Mouse (Mus musculus) lung, embryonic 15.5 days (tissue): ENCODE results near the gene Zfp971. TPM values are rescaled to one million over a fixed set of nuclear protein-coding genes. Genes with fewer than 3 reads are reported as not detected.
"Not testable (repeated sequence)": the region's sequence is repeated elsewhere in the genome, so short reads cannot be mapped to it uniquely, and the experiment has no call there.

Experiments used
- ATAC-seq: fragments of 200-750 bp; cut with Nextera tagmentation; 2 replicates; pipeline ENCODE4 v1.8.0; 2017; ENCODE audit warnings: moderate number of reproducible peaks, borderline replicate concordance; ENCODE audit not compliant: low FRiP score, low TSS enrichment; ENCODE audit errors: extremely low read depth
- H3K27ac ChIP-seq: fragments of 300-500 bp; sonication (generic); 2 replicates; pipeline ENCODE4 v1.5.1; 2015; ENCODE audit warnings: moderate library complexity, mild to moderate bottlenecking, inconsistent platforms
- H3K27me3 ChIP-seq: fragments of 300-500 bp; sonication (generic); 2 replicates; pipeline ENCODE4 v1.6.1; 2015; ENCODE audit warnings: inconsistent platforms
- H3K36me3 ChIP-seq: fragments of 300-500 bp; sonication (generic); 2 replicates; pipeline ENCODE4 v1.6.1; 2015; ENCODE audit warnings: inconsistent platforms
- H3K4me1 ChIP-seq: fragments of 300-500 bp; sonication (generic); 2 replicates; pipeline ENCODE4 v1.6.1; 2015; ENCODE audit warnings: inconsistent platforms
- H3K4me2 ChIP-seq: fragments of 300-500 bp; sonication (generic); 2 replicates; pipeline ENCODE4 v1.6.1; 2015; ENCODE audit warnings: inconsistent platforms, mild to moderate bottlenecking, moderate library complexity
- H3K4me3 ChIP-seq: fragments of 300-500 bp; sonication (generic); 2 replicates; pipeline ENCODE4 v1.5.1; 2015; ENCODE audit warnings: mild to moderate bottlenecking, inconsistent platforms
- H3K9ac ChIP-seq: fragments of 300-500 bp; sonication (generic); 2 replicates; pipeline ENCODE4 v1.6.1; 2015; ENCODE audit warnings: inconsistent platforms
- H3K9me3 ChIP-seq: fragments of 300-500 bp; sonication (generic); 2 replicates; pipeline ENCODE4 v1.6.1; 2016; ENCODE audit warnings: inconsistent platforms
- WGBS: fragments of 180-500 bp; shearing (Covaris S2); methylation state at CpG from one replicate; pipeline ENCODE4 v1.1.7; 2015; 5-methylcytosine and 5-hydroxymethylcytosine counted together
- polyA plus RNA-seq: library from polyadenylated mRNA; unstranded; fragments of >200 nt; fragmentation: Nextera tagmentation; extraction: Ambion mirVana; gene quantifications from 2 replicates; pipeline ENCODE4 v1.2.1, GENCODE M21; 2015

Gene Zfp971
- polyA plus RNA-seq = 12.1 and 15.1 TPM in 2 replicates

- not testable (repeated sequence) for ATAC-seq, H3K27ac ChIP-seq, H3K9me3 ChIP-seq, H3K27me3 ChIP-seq, H3K4me1 ChIP-seq, H3K36me3 ChIP-seq
- under 1% methylated on average over 14 of the region's 15 CpGs for WGBS
- H3K9ac ChIP-seq = peak within 1 kb of the TSS; percentile 64
- peak within 1 kb of the TSS; percentile 63 for H3K4me3 ChIP-seq
- peak within 1 kb of the TSS; percentile 56 for H3K4me2 ChIP-seq
These were observed at the start of gene Zfp971 for GRCm38 (mm10) chr2:178023011-178023611. TSS of gene Zfp971 (plus strand) at chr2:178023284.

DNA sequence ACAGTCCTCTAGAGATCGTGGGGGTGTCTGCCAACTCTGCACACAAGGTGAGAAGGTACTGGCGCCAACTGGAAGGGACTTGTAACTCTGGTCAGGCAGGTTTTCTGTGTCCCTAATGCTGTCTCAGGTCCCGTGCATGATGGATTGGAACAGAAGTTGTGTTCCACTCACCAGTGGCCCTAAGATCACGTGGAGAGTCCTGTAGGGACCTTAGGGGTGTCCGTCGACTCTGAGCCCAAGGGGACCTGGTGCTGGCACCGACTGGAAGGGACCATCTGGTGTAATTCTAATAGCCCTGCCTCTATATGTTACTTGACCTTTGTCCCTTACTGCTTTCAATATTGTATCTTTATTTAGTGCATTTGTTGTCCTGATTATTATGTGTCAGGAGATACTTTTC lies 48.3 kb upstream of the Zfp971 start:
- H3K27me3 ChIP-seq, H3K36me3 ChIP-seq, H3K4me3 ChIP-seq, H3K27ac ChIP-seq, H3K4me2 ChIP-seq, H3K9ac ChIP-seq, H3K9me3 ChIP-seq, H3K4me1 ChIP-seq, ATAC-seq: not testable (repeated sequence)
- 70% methylated on average over 6 of the region's 7 CpGs for WGBS

- H3K4me1 ChIP-seq, H3K9me3 ChIP-seq, H3K4me2 ChIP-seq, H3K4me3 ChIP-seq, ATAC-seq, H3K27me3 ChIP-seq, H3K27ac ChIP-seq, H3K9ac ChIP-seq, H3K36me3 ChIP-seq: not testable (repeated sequence)
- 75% methylated on average over 3 of the region's 3 CpGs for WGBS
These were observed 3.6 kb upstream of the Zfp971 start for GRCm38 (mm10) chr2:178019486-178019885.

DNA sequence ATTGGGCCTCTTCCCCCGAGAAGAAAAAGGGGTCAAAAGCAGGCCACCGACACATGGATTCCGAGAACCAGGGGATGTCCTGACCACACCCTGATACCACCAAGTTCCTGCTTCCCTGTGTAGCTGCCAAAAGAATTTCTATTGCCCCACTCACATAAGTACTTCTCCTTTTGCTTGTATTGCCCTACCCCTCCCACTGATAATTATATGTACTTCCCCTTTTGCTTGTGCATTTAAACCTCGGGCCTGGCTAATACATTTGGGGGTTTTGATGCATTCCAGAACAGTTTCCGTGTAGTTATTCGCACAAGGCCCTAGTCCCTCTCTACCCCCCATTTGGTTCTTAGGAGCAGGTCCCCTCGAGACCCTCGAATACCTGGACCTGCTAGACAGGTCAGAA lies 2.3 kb upstream of the Zfp971 start:
- H3K27me3 ChIP-seq, H3K4me3 ChIP-seq, H3K4me2 ChIP-seq, H3K9me3 ChIP-seq, H3K36me3 ChIP-seq, H3K4me1 ChIP-seq, H3K9ac ChIP-seq, ATAC-seq, H3K27ac ChIP-seq: not testable (repeated sequence)
- WGBS = 79% methylated on average over 8 of the region's 8 CpGs

DNA sequence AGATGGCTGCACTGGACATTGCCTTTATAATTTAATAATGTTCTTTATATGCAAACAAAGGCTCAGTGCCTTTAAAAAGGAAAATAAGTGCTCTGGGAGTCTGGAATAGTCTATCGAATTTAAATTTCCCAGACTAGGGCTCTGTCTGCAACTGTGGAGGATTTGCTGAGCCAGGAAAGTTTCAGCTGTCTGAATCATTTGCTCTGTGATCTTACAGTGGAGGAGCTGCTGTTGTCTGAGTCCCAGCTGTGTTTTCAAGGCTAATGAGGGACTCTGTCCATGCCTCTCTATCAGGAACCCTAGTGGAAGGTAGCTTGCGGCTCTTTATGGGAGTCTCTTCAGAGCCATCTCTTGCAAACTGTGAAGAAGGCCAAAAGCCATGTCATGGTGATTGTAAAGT lies 777 bp downstream of the Zfp971 start:
- not testable (repeated sequence) for ATAC-seq, H3K4me1 ChIP-seq, H3K36me3 ChIP-seq, H3K27me3 ChIP-seq, H3K27ac ChIP-seq, H3K9me3 ChIP-seq
- 8% methylated on average over 2 of the region's 2 CpGs for WGBS
- H3K4me3 ChIP-seq = peak overlapping the region; percentile 63
- H3K9ac ChIP-seq = peak overlapping the region; percentile 64
- peak overlapping the region; percentile 56 for H3K4me2 ChIP-seq

- not testable (repeated sequence) for H3K4me1 ChIP-seq, H3K9me3 ChIP-seq, H3K27me3 ChIP-seq, H3K4me2 ChIP-seq, H3K9ac ChIP-seq, H3K36me3 ChIP-seq, H3K4me3 ChIP-seq, ATAC-seq, H3K27ac ChIP-seq
- WGBS = 86% methylated on average over 3 of the region's 3 CpGs
These were observed 4.5 kb downstream of the Zfp971 start for GRCm38 (mm10) chr2:178027601-178028000.

DNA sequence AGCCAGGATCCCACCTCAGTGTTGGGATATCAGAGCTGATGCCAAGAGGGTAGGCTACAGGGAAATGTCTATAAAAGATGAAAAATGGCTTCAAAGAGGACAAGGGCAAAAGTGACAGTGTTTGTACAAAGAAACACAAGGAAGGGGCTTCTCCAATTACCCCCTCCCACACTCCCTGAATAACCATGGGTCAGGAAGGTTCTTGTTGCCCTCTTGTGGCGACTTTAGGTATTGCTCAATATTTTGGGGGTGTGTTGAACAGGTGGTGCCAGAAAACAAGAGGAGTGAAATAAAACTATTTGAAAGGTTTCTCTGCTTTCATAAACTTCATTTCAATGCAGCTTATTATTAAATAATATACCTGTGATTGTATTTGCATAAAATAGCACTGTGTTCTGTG lies 35.1 kb downstream of the Zfp971 start:
- Histone ChIP-seq H3K27me3 (no peaks in the 10 kb centered on the region), H3K4me2 (no peak overlapping the region), H3K9me3 (no peaks in the 10 kb centered on the region), H3K27ac (no peak overlapping the region), H3K4me3 (no peak overlapping the region), H3K9ac (no peak overlapping the region), H3K36me3 (peaks cover 5% of the 10 kb centered on the region; the same call in 1 of the 2 replicates), H3K4me1 (no peaks in the 10 kb centered on the region)
- ATAC-seq = no peak
- 8% methylated on average over 1 of the region's 1 CpGs for WGBS

GRCm38 (mm10) chr2:178078166-178078717 lies 55.2 kb downstream of the Zfp971 start, which contains the start of gene Zfp931:
TSS of gene Zfp931 (minus strand) at chr2:178078476.
- ATAC-seq, H3K27ac ChIP-seq, H3K27me3 ChIP-seq, H3K9me3 ChIP-seq, H3K4me1 ChIP-seq, H3K36me3 ChIP-seq: not testable (repeated sequence)
- WGBS = 2% methylated on average over 8 of the region's 14 CpGs
- Histone ChIP-seq H3K4me3 (peak within 1 kb of the TSS; percentile 47), H3K9ac (peak within 1 kb of the TSS; percentile 41), H3K4me2 (peak within 1 kb of the TSS; percentile 50)

Other genes with a start within 250 kb of the Zfp971 start
- 37.5 and 38.3 TPM in 2 replicates for gene Gm14325, start 182.9 kb upstream of the Zfp971 start, polyA plus RNA-seq
- gene Gm14327, start 126.2 kb upstream of the Zfp971 start, polyA plus RNA-seq = 3.6 and 4.5 TPM in 2 replicates
- 1.6 TPM in 1 of 2 replicates, not detected in the other for gene Zfp972, start 97.7 kb upstream of the Zfp971 start, polyA plus RNA-seq
- 18.0 and 18.7 TPM in 2 replicates for gene Gm14326, start 66.0 kb upstream of the Zfp971 start, polyA plus RNA-seq
- 18.6 and 20.3 TPM in 2 replicates for gene Zfp931, start 55.2 kb downstream of the Zfp971 start, polyA plus RNA-seq
- gene Phactr3, start 95.7 kb downstream of the Zfp971 start, polyA plus RNA-seq = 0.62 and 0.93 TPM in 2 replicates